Mouse (Mus musculus) lung, embryonic 14.5 days (tissue): Measurements from ENCODE around the gene Kif21a. TPM values are rescaled to one million over a fixed set of nuclear protein-coding genes. Genes with fewer than 3 reads are reported as not detected.

ENCODE experiments used
- ATAC-seq: fragments of 200-750 bp; cut with Nextera tagmentation; 2 replicates; pipeline ENCODE4 v1.8.0; 2017; ENCODE audit warnings: mild to moderate bottlenecking, moderate TSS enrichment, moderate library complexity; ENCODE audit not compliant: insufficient read depth
- DNase-seq: peaks from one replicate; pipeline ENCODE4 v3.0.0-alpha.2; 2015
- H3K27ac ChIP-seq: fragments of 300-500 bp; sonication (generic); 2 replicates; pipeline ENCODE4 v1.5.1; 2014; ENCODE audit warnings: low read depth, mild to moderate bottlenecking, moderate library complexity
- H3K27me3 ChIP-seq: fragments of 300-500 bp; sonication (generic); 2 replicates; pipeline ENCODE4 v1.6.1; 2014; ENCODE audit warnings: low read length, control low read depth; ENCODE audit not compliant: insufficient read depth
- H3K36me3 ChIP-seq: fragments of 300-500 bp; sonication (generic); 2 replicates; pipeline ENCODE4 v1.6.1; 2014; ENCODE audit warnings: control low read depth; ENCODE audit not compliant: insufficient read depth
- H3K4me1 ChIP-seq: fragments of 300-500 bp; sonication (generic); 2 replicates; pipeline ENCODE4 v1.6.1; 2014; ENCODE audit warnings: antibody characterized with exemption, control low read depth; ENCODE audit not compliant: insufficient read depth
- H3K4me2 ChIP-seq: fragments of 300-500 bp; sonication (generic); 2 replicates; pipeline ENCODE4 v1.6.1; 2014; ENCODE audit warnings: mild to moderate bottlenecking
- H3K4me3 ChIP-seq: fragments of 300-500 bp; sonication (generic); 2 replicates; pipeline ENCODE4 v1.5.1; 2014; ENCODE audit warnings: low read depth, low read length
- H3K9ac ChIP-seq: fragments of 300-500 bp; sonication (generic); 2 replicates; pipeline ENCODE4 v1.6.1; 2014
- H3K9me3 ChIP-seq: fragments of 300-500 bp; sonication (generic); 2 replicates; pipeline ENCODE4 v1.6.1; 2016; ENCODE audit warnings: low read depth, low read length, control low read depth
- CTCF ChIP-seq: IDR thresholded peaks from 2 replicates; pipeline ENCODE4 v1.5.1; 2016; ENCODE audit warnings: antibody characterized with exemption, low read depth
- WGBS: fragments of 180-500 bp; shearing (Covaris S2); extraction: QIAGEN DNeasy Blood & Tissue Kit; methylation state at CpG from one replicate; pipeline ENCODE4 v1.1.7; 2014; 5-methylcytosine and 5-hydroxymethylcytosine counted together
- polyA plus RNA-seq: library from polyadenylated mRNA; unstranded; fragments of >200 nt; fragmentation: Nextera tagmentation; extraction: Ambion mirVana; gene quantifications from 2 replicates; pipeline ENCODE4 v1.2.1, GENCODE M21; 2014

Gene Kif21a
- polyA plus RNA-seq, 1 experiment from 2014 or later: 6.7 TPM

GRCm38 (mm10) chr15:91038860-91039259 is 10.9 kb downstream of the Kif21a start:
- Histone ChIP-seq H3K9ac (no peak overlapping the region), H3K4me2 (no peak overlapping the region), H3K36me3 (no peaks in the 10 kb centered on the region), H3K9me3 (no peaks in the 10 kb centered on the region), H3K4me1 (no peaks in the 10 kb centered on the region), H3K27me3 (no peaks in the 10 kb centered on the region), H3K4me3 (no peak overlapping the region), H3K27ac (no peak overlapping the region)
- no peak for ATAC-seq
- 78% methylated on average over 5 of the region's 5 CpGs for WGBS
- no peak for TF ChIP-seq CTCF
- no peak for DNase-seq

GRCm38 (mm10) chr15:91034090-91034489 is 15.7 kb downstream of the Kif21a start:
- H3K27ac ChIP-seq: no peak overlapping the region
- no peak overlapping the region for H3K4me3 ChIP-seq
- no peaks in the 10 kb centered on the region for H3K27me3 ChIP-seq
- H3K9me3 ChIP-seq: no peaks in the 10 kb centered on the region
- TF ChIP-seq CTCF: no peak
- H3K9ac ChIP-seq: no peak overlapping the region
- DNase-seq: no peak
- H3K36me3 ChIP-seq: no peaks in the 10 kb centered on the region
- H3K4me2 ChIP-seq: no peak overlapping the region
- no peak for ATAC-seq
- WGBS: 66% methylated on average over 4 of the region's 4 CpGs
- H3K4me1 ChIP-seq: no peaks in the 10 kb centered on the region

- no peak overlapping the region for H3K27ac ChIP-seq
- no peak overlapping the region for H3K9ac ChIP-seq
- H3K4me1 ChIP-seq: no peaks in the 10 kb centered on the region
- no peak for TF ChIP-seq CTCF
- no peaks in the 10 kb centered on the region for H3K27me3 ChIP-seq
- DNase-seq (no peak), ATAC-seq (no peak)
- H3K9me3 ChIP-seq: no peaks in the 10 kb centered on the region
- no peak overlapping the region for H3K4me2 ChIP-seq
- WGBS: 50% methylated on average over 6 of the region's 6 CpGs
- H3K4me3 ChIP-seq: no peak overlapping the region
- no peaks in the 10 kb centered on the region for H3K36me3 ChIP-seq
These were observed 16.2 kb downstream of the Kif21a start for GRCm38 (mm10) chr15:91033529-91033928.

DNA sequence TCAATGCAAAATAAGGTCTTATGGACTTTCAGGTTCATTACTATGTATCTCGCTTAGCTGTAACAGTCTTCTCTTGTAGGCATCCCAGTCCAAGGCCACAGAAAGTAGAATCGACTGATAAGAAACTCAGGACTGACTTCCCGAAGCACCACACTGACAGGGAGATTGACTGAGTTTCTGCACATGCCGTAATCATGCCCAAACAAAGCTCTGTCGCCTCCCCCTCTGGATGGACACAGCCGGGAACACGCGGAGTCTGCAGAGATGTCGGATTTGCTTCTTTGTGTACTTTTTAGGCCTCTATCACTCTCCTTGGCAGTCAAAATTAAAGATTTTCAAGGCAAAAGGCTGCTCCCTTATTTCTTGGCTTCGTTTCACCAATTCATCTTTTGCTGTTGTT is 20.8 kb downstream of the Kif21a start:
- Histone ChIP-seq H3K36me3 (no peaks in the 10 kb centered on the region), H3K4me1 (no peaks in the 10 kb centered on the region), H3K9ac (no peak overlapping the region), H3K4me2 (peak overlapping the region; percentile 20; the same call in 1 of the 2 replicates), H3K9me3 (no peaks in the 10 kb centered on the region), H3K27me3 (no peaks in the 10 kb centered on the region), H3K4me3 (no peak overlapping the region), H3K27ac (no peak overlapping the region)
- ATAC-seq (no peak), DNase-seq (peak; percentile 15)
- 55% methylated on average over 10 of the region's 10 CpGs for WGBS
- no peak for TF ChIP-seq CTCF

- Histone ChIP-seq H3K27ac (no peak overlapping the region), H3K9me3 (no peaks in the 10 kb centered on the region), H3K9ac (no peak overlapping the region), H3K27me3 (no peaks in the 10 kb centered on the region), H3K36me3 (no peaks in the 10 kb centered on the region), H3K4me1 (no peaks in the 10 kb centered on the region), H3K4me2 (no peak overlapping the region), H3K4me3 (no peak overlapping the region)
- no peak for TF ChIP-seq CTCF
- ATAC-seq (no peak; the same call in 1 of the 2 replicates), DNase-seq (no peak)
- 41% methylated on average over 10 of the region's 10 CpGs for WGBS
These were observed 21.3 kb downstream of the Kif21a start for GRCm38 (mm10) chr15:91028494-91028893.

DNA sequence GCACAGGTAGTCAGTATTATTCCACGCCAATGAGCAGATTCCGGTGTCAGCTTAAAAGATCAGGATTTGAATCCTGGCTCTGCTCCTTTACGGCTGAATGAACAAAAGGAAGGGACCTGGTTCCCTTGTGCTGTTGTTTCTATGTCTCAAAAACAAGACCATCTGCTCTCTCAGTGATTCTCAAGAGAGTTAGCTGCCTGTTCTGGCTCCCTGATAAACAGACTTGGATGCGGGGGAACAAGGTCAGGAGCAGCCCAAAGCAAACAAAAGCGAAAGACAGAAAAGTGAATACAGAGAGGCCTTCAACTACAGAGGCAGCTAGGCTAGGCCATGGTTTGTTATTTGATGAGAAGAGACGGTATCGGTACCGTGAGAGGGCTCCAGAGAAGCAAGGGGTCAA is 27.5 kb downstream of the Kif21a start:
- Histone ChIP-seq H3K4me3 (no peak overlapping the region), H3K9ac (no peak overlapping the region), H3K4me1 (no peaks in the 10 kb centered on the region), H3K9me3 (no peaks in the 10 kb centered on the region), H3K27me3 (no peaks in the 10 kb centered on the region), H3K36me3 (no peaks in the 10 kb centered on the region), H3K27ac (no peak overlapping the region), H3K4me2 (no peak overlapping the region)
- ATAC-seq: no peak
- WGBS: 78% methylated on average over 8 of the region's 8 CpGs
- TF ChIP-seq CTCF: no peak
- DNase-seq: no peak

GRCm38 (mm10) chr15:91018861-91019187 is 30.9 kb downstream of the Kif21a start:
- Histone ChIP-seq H3K36me3 (no peaks in the 10 kb centered on the region), H3K27me3 (no peaks in the 10 kb centered on the region), H3K4me2 (no peak overlapping the region), H3K4me3 (no peak overlapping the region), H3K4me1 (no peaks in the 10 kb centered on the region), H3K9ac (no peak overlapping the region), H3K9me3 (no peaks in the 10 kb centered on the region), H3K27ac (no peak overlapping the region)
- 66% methylated on average over 3 of the region's 3 CpGs for WGBS
- DNase-seq (no peak), ATAC-seq (no peak)
- TF ChIP-seq CTCF: no peak
